Mouse (Mus musculus) stomach, embryonic 14.5 days (tissue): ENCODE results near the gene Dact3. TPM values are rescaled to one million over a fixed set of nuclear protein-coding genes. Genes with fewer than 3 reads are reported as not detected.

ENCODE experiments used
- ATAC-seq: fragments of 200-750 bp; cut with Nextera tagmentation; 2 replicates; pipeline ENCODE4 v1.8.0; 2017; ENCODE audit warnings: low read depth, moderate TSS enrichment; ENCODE audit not compliant: insufficient number of reproducible peaks, insufficient read depth, low FRiP score
- H3K27ac ChIP-seq: fragments of 300-500 bp; sonication (generic); 2 replicates; pipeline ENCODE4 v1.5.1; 2014; ENCODE audit warnings: mild to moderate bottlenecking, low read length, moderate library complexity, mixed read lengths
- H3K27me3 ChIP-seq: fragments of 300-500 bp; sonication (generic); 2 replicates; pipeline ENCODE4 v1.6.1; 2014; ENCODE audit warnings: low read length, control low read depth, mixed read lengths; ENCODE audit not compliant: control insufficient read depth, insufficient read depth
- H3K36me3 ChIP-seq: fragments of 300-500 bp; sonication (generic); 2 replicates; pipeline ENCODE4 v1.6.1; 2014; ENCODE audit warnings: mild to moderate bottlenecking, control low read depth, low read length, moderate library complexity, mixed read lengths; ENCODE audit not compliant: control insufficient read depth, insufficient read depth
- H3K4me1 ChIP-seq: fragments of 300-500 bp; sonication (generic); 2 replicates; pipeline ENCODE4 v1.6.1; 2014; ENCODE audit warnings: low read length, control low read depth, mixed read lengths; ENCODE audit not compliant: control insufficient read depth, insufficient read depth
- H3K4me2 ChIP-seq: fragments of 300-500 bp; sonication (generic); replicated peaks from 2 replicates; pipeline ENCODE4 v1.6.1; 2014; ENCODE audit warnings: low read depth, low read length, control low read depth
- H3K4me3 ChIP-seq: fragments of 300-500 bp; sonication (generic); 2 replicates; pipeline ENCODE4 v1.5.1; 2014; ENCODE audit warnings: low read depth, low read length, control low read depth
- H3K9ac ChIP-seq: fragments of 300-500 bp; sonication (generic); replicated peaks from 2 replicates; pipeline ENCODE4 v1.6.1; 2014; ENCODE audit warnings: low read depth, mild to moderate bottlenecking, control low read depth, low read length, moderate library complexity, mixed read lengths
- H3K9me3 ChIP-seq: fragments of 300-500 bp; sonication (generic); 2 replicates; pipeline ENCODE4 v1.6.1; 2016; ENCODE audit warnings: low read depth, low read length, control low read depth; ENCODE audit not compliant: control insufficient read depth
- WGBS: fragments of 180-500 bp; shearing (Covaris S2); extraction: QIAGEN DNeasy Blood & Tissue Kit; methylation state at CpG from one replicate; pipeline ENCODE4 v1.1.7; 2014; 5-methylcytosine and 5-hydroxymethylcytosine counted together
- polyA plus RNA-seq: library from polyadenylated mRNA; unstranded; fragments of >200 nt; fragmentation: Nextera tagmentation; extraction: Ambion mirVana; gene quantifications from 2 replicates; pipeline ENCODE4 v1.2.1, GENCODE M21; 2014

Dact3 gene
- polyA plus RNA-seq, 1 experiment from 2014 or later = 5.5 TPM

- Histone ChIP-seq H3K4me3 (peak overlapping the region; percentile 94; the same call in 1 of the 2 replicates), H3K9ac (peak overlapping the region; percentile 96; the same call in 1 of the 2 replicates), H3K27me3 (no peaks in the 10 kb centered on the region), H3K36me3 (peaks cover 34% of the 10 kb centered on the region), H3K27ac (peak overlapping the region; percentile 70; the same call in 1 of the 2 replicates), H3K4me1 (peaks cover 31% of the 10 kb centered on the region), H3K4me2 (peak overlapping the region; percentile 65), H3K9me3 (no peaks in the 10 kb centered on the region)
- WGBS = 32% methylated on average over 6 of the region's 6 CpGs
- ATAC-seq = no peak
Observed at GRCm38 (mm10) chr7:16921881-16922335, 46.8 kb downstream of the Dact3 start.

- no peak for ATAC-seq
- Histone ChIP-seq H3K9me3 (no peaks in the 10 kb centered on the region), H3K9ac (peak overlapping the region; percentile 96), H3K27me3 (no peaks in the 10 kb centered on the region), H3K36me3 (peaks cover 28% of the 10 kb centered on the region), H3K4me3 (peak overlapping the region; percentile 94), H3K4me1 (peaks cover 31% of the 10 kb centered on the region), H3K27ac (peak overlapping the region; percentile 70; the same call in 1 of the 2 replicates), H3K4me2 (peak overlapping the region; percentile 65)
- 43% methylated on average over 10 of the region's 10 CpGs for WGBS
Observed at GRCm38 (mm10) chr7:16922360-16922973, 47.4 kb downstream of the Dact3 start.

- Histone ChIP-seq H3K36me3 (peaks cover 18% of the 10 kb centered on the region), H3K9me3 (no peaks in the 10 kb centered on the region), H3K27me3 (no peaks in the 10 kb centered on the region), H3K9ac (peak overlapping the region; percentile 96), H3K4me3 (peak overlapping the region; percentile 94), H3K4me2 (peak overlapping the region; percentile 65), H3K4me1 (peaks cover 31% of the 10 kb centered on the region), H3K27ac (peak overlapping the region; percentile 94)
- WGBS = under 1% methylated on average over 48 of the region's 57 CpGs
- no peak; the same call in 1 of the 2 replicates for ATAC-seq
Observed at GRCm38 (mm10) chr7:16923283-16924036, 48.3 kb downstream of the Dact3 start.

DNA sequence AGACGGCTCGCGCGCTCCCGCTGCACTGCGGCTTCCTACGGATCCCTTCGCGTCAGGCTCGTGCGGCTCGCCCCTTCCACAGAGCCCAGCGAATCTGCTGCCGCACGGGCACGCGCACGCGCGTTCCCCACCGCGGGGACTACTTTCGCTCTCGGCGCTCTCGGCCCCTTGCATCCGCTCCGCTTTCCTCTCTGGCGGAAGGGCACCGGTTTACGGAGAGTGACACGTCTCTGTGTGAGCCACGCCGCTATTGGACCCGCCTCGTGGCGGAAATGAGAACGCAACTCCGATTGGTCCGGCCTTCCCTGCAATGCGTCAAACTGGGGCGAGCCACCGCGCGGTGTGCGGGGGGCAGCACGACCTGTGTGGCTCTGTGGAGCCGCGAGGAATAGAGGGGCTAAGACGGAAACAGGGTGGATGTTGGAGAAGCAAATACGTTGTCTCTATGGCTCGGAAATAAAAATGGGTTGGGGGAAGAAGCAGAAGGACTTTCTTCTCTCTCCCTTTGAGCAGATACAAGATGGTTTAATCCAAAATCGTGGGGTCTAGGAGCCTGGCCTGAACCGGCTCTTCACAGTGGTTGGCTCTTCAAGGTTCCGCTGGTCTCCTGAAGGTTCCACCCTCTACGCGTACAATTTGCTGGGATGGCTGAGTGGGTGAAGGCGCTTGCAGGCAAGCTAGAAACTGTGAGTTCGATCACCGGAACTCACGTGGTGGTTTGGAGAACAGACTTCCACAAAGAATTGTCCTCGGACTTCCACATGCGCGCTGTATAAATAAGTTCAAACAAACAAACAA is 49.1 kb downstream of the Dact3 start, which contains the start of gene Calm3:
Calm3 (minus strand) TSS at position 78 of the 798 bp plus-strand sequence.
- Histone ChIP-seq H3K4me1 (peaks cover 31% of the 10 kb centered on the region), H3K9me3 (no peaks in the 10 kb centered on the region), H3K27me3 (no peaks in the 10 kb centered on the region), H3K4me2 (peak within 1 kb of the TSS; percentile 65), H3K27ac (peak within 1 kb of the TSS; percentile 94), H3K9ac (peak within 1 kb of the TSS; percentile 96), H3K4me3 (peak within 1 kb of the TSS; percentile 94), H3K36me3 (peaks cover 11% of the 10 kb centered on the region; the same call in 1 of the 2 replicates)
- 2% methylated on average over 63 of the region's 64 CpGs for WGBS
- peak; percentile 91 for ATAC-seq

GRCm38 (mm10) chr7:16928341-16928740 is 53.2 kb downstream of the Dact3 start:
- H3K27ac ChIP-seq = no peak overlapping the region
- 40% methylated on average over 2 of the region's 2 CpGs for WGBS
- ATAC-seq = no peak
- H3K9me3 ChIP-seq = no peaks in the 10 kb centered on the region
- no peak overlapping the region for H3K9ac ChIP-seq
- H3K4me3 ChIP-seq = no peak overlapping the region
- no peaks in the 10 kb centered on the region for H3K27me3 ChIP-seq
- H3K36me3 ChIP-seq = no peaks in the 10 kb centered on the region
- H3K4me1 ChIP-seq = 0 out of 2 replicates have a peak, but pooled peaks cover 4% of the 10 kb centered on the region
- no peak overlapping the region for H3K4me2 ChIP-seq

DNA sequence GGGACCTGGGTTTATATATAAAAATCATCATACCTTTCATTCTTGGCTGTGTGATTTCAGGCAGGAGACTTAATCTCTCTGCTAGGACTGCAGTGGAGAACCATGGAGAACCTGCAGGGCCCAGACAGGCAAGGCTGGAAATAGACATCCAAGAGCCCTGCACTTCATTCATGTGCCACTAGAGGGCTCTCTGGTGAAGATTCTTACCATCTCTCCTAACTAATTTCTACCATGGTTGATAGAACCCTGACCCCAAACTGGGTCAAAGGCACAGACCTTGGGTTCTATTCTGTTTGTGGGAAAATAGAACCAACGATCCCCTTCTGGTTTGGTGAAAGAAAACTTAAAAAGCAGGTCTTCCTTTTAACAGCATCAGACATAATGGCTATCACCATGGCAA is 55.7 kb downstream of the Dact3 start:
- Histone ChIP-seq H3K27me3 (no peaks in the 10 kb centered on the region), H3K27ac (no peak overlapping the region), H3K4me2 (no peak overlapping the region), H3K4me3 (no peak overlapping the region), H3K4me1 (0 out of 2 replicates have a peak, but pooled peaks cover 4% of the 10 kb centered on the region), H3K9me3 (no peaks in the 10 kb centered on the region), H3K36me3 (no peaks in the 10 kb centered on the region), H3K9ac (no peak overlapping the region)
- WGBS = 2% methylated on average over 1 of the region's 1 CpGs
- ATAC-seq = no peak

- Histone ChIP-seq H3K36me3 (no peaks in the 10 kb centered on the region), H3K4me1 (0 out of 2 replicates have a peak, but pooled peaks cover 4% of the 10 kb centered on the region), H3K9me3 (no peaks in the 10 kb centered on the region), H3K27me3 (no peaks in the 10 kb centered on the region), H3K27ac (no peak overlapping the region), H3K4me3 (no peak overlapping the region), H3K9ac (no peak overlapping the region), H3K4me2 (no peak overlapping the region)
- ATAC-seq = no peak; the same call in 1 of the 2 replicates
- 18% methylated on average over 14 of the region's 14 CpGs for WGBS
Observed at GRCm38 (mm10) chr7:16931968-16932627, 57.0 kb downstream of the Dact3 start.
